Mouse (Mus musculus) liver, embryonic 14.5 days (tissue): ENCODE measurements around the gene Mdm2. TPM values are rescaled to one million over a fixed set of nuclear protein-coding genes. Genes with fewer than 3 reads are reported as not detected.

Source experiments
- ATAC-seq: fragments of 200-750 bp; cut with Nextera tagmentation; 2 replicates; pipeline ENCODE4 v1.8.0; 2017; ENCODE audit warnings: moderate number of reproducible peaks, mild to moderate bottlenecking, moderate library complexity; ENCODE audit not compliant: insufficient read depth
- DNase-seq, 3 experiments: peaks; one replicate each; pipeline ENCODE4 v3.0.0-alpha.2; 2012 to 2013; ENCODE audit warnings: low read depth in 3 of 3, low spot score in 3 of 3
- H3K27ac ChIP-seq: fragments of 300-500 bp; sonication (generic); 2 replicates; pipeline ENCODE4 v1.5.1; 2014; ENCODE audit warnings: moderate library complexity, mild to moderate bottlenecking, control low read depth, inconsistent platforms
- H3K27me3 ChIP-seq: fragments of 300-500 bp; sonication (generic); 2 replicates; pipeline ENCODE4 v1.6.1; 2014; ENCODE audit warnings: mild to moderate bottlenecking, low read length, moderate library complexity; ENCODE audit not compliant: control insufficient read depth, insufficient read depth
- H3K36me3 ChIP-seq: fragments of 300-500 bp; sonication (generic); replicated peaks from 2 replicates; pipeline ENCODE4 v1.6.1; 2014; ENCODE audit warnings: low read depth; ENCODE audit not compliant: control insufficient read depth, insufficient read depth
- H3K4me1 ChIP-seq, 2 experiments: fragments of 200-500 bp in 1 of 2; fragments of 300-500 bp in 1 of 2; sonication (generic) in 1 of 2; replicated peaks; 2 replicates each; pipeline ENCODE4 v1.6.1; 2012 to 2014; ENCODE audit warnings: antibody characterized with exemption in 1 of 2, inconsistent platforms in 1 of 2, low read length in 1 of 2; ENCODE audit not compliant: control insufficient read depth in 2 of 2, insufficient read depth in 2 of 2
- H3K4me2 ChIP-seq: fragments of 300-500 bp; sonication (generic); 2 replicates; pipeline ENCODE4 v1.6.1; 2014; ENCODE audit warnings: low read depth, mild to moderate bottlenecking, control low read depth, moderate library complexity
- H3K4me3 ChIP-seq, 2 experiments: fragments of 200-500 bp in 1 of 2; fragments of 300-500 bp in 1 of 2; sonication (generic) in 1 of 2; 2 replicates each; pipeline ENCODE4 v1.5.1; 2012 to 2014; ENCODE audit warnings: low read depth in 2 of 2, low read length in 2 of 2, mild to moderate bottlenecking in 2 of 2, control low read depth in 1 of 2, inconsistent platforms in 1 of 2, moderate library complexity in 1 of 2; ENCODE audit not compliant: insufficient read depth in 1 of 2
- H3K9ac ChIP-seq: fragments of 300-500 bp; sonication (generic); replicated peaks from 2 replicates; pipeline ENCODE4 v1.6.1; 2014; ENCODE audit warnings: mild to moderate bottlenecking, control low read depth, moderate library complexity
- H3K9me3 ChIP-seq: fragments of 300-500 bp; sonication (generic); 2 replicates; pipeline ENCODE4 v1.6.1; 2016; ENCODE audit warnings: low read length, mixed read lengths; ENCODE audit not compliant: control insufficient read depth
- CTCF ChIP-seq: IDR thresholded peaks from 2 replicates; pipeline ENCODE4 v1.5.1; 2016; ENCODE audit warnings: antibody characterized with exemption, low read depth, control low read depth
- EP300 ChIP-seq: IDR thresholded peaks from 2 replicates; pipeline ENCODE4 v1.6.1; 2016; ENCODE audit warnings: antibody characterized with exemption, low read depth
- WGBS: fragments of 180-500 bp; shearing (Covaris S2); extraction: QIAGEN DNeasy Blood & Tissue Kit; methylation state at CpG from one replicate; pipeline ENCODE4 v1.1.7; 2014; ENCODE audit not compliant: insufficient replicate concordance; 5-methylcytosine and 5-hydroxymethylcytosine counted together
- polyA plus RNA-seq, 2 experiments: library from polyadenylated mRNA; depleted of rRNA in 1 of 2; stranded (reverse) in 1 of 2; unstranded in 1 of 2; fragments of >200 nt; fragmentation: Nextera tagmentation in 1 of 2; extraction: Ambion mirVana in 1 of 2; gene quantifications; 2 replicates each; pipeline versions ENCODE4 v1.2.1 to v1.2.3; 2012 to 2014

Mdm2 gene
- polyA plus RNA-seq, 2 experiments: 12.8 to 20.0 TPM

GRCm38 (mm10) chr10:117713466-117713865 is 2.9 kb upstream of the Mdm2 start:
- no peak overlapping the region for H3K4me3 ChIP-seq
- TF ChIP-seq CTCF: no peak
- no peak for TF ChIP-seq EP300
- no peaks in the 10 kb centered on the region for H3K9me3 ChIP-seq
- peaks cover 0 to 13% of the 10 kb centered on the region in 2 experiments; a peak in 3 of 4 replicates for H3K4me1 ChIP-seq
- H3K9ac ChIP-seq: no peak overlapping the region
- no peaks in the 10 kb centered on the region for H3K27me3 ChIP-seq
- H3K36me3 ChIP-seq: no peaks in the 10 kb centered on the region; the same call in 1 of the 2 replicates
- ATAC-seq (no peak), DNase-seq (no peak)
- 83% methylated on average over 8 of the region's 8 CpGs for WGBS
- H3K4me2 ChIP-seq: no peak overlapping the region
- H3K27ac ChIP-seq: no peak overlapping the region

DNA sequence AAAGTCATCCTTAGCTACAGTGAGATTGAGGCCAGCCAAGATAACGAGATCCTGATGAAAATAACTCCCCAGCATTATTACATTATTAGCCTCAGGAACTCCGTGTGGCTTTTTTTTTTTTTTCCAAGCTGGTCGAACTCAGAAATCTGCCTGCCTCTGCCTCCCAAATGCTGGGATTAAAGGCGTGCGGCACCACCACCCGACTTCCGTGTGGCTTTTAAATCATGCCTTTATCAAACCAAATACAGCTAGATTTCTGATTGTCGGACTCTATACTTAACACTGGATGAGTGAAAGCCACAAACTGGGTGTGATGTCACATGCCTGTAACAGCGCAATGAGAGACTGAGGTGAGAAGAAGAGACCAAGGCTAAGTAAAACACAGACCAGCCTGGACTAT is 2.3 kb upstream of the Mdm2 start:
- WGBS: 81% methylated on average over 9 of the region's 9 CpGs
- Histone ChIP-seq H3K9me3 (no peaks in the 10 kb centered on the region), H3K4me2 (no peak overlapping the region), H3K4me3 (no peak overlapping the region), H3K36me3 (no peaks in the 10 kb centered on the region; the same call in 1 of the 2 replicates), H3K4me1 (peaks cover 0 to 13% of the 10 kb centered on the region in 2 experiments; a peak in 3 of 4 replicates), H3K27ac (no peak overlapping the region), H3K9ac (no peak overlapping the region), H3K27me3 (no peaks in the 10 kb centered on the region)
- ATAC-seq: no peak
- DNase-seq: no peak
- TF ChIP-seq CTCF (no peak), EP300 (no peak)

GRCm38 (mm10) chr10:117712191-117712754 is 1.7 kb upstream of the Mdm2 start:
- Histone ChIP-seq H3K9me3 (no peaks in the 10 kb centered on the region), H3K4me3 (no peak overlapping the region), H3K4me1 (peaks cover 0 to 9% of the 10 kb centered on the region in 2 experiments; a peak in 3 of 4 replicates), H3K4me2 (no peak overlapping the region), H3K36me3 (peaks cover 3% of the 10 kb centered on the region; the same call in 1 of the 2 replicates), H3K9ac (no peak overlapping the region), H3K27me3 (no peaks in the 10 kb centered on the region), H3K27ac (no peak overlapping the region)
- DNase-seq (no peak), ATAC-seq (no peak)
- WGBS: 80% methylated on average over 9 of the region's 9 CpGs
- TF ChIP-seq CTCF (no peak), EP300 (no peak)

DNA sequence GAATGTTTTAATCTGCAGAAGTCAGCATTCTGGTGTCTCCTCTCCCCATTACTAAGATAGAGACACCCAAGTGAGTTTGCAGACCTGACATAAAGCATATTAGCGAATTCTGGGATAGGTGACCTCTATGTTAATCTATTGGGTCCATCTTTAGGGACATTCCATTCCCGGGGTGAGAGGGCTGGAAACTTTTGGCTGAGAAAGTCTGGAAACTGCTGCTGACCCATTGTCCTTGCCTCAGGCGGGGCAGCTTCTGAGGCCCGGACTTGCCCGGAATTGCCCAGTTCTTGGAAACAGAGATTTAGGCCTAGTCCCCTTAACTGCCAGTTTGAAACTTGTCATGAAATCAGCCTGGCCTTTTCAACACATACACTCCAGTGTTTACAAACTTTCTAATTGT is 850 bp upstream of the Mdm2 start:
- no peak for TF ChIP-seq EP300
- no peak for TF ChIP-seq CTCF
- WGBS: 64% methylated on average over 5 of the region's 5 CpGs
- Histone ChIP-seq H3K4me2 (peak overlapping the region; percentile 73), H3K9me3 (no peaks in the 10 kb centered on the region), H3K4me3 (peak overlapping the region in 1 of 2 experiments; percentile 94; a peak in 2 of 4 replicates), H3K27me3 (no peaks in the 10 kb centered on the region), H3K36me3 (peaks cover 11% of the 10 kb centered on the region; the same call in 1 of the 2 replicates), H3K9ac (peak overlapping the region; percentile 71), H3K27ac (no peak overlapping the region), H3K4me1 (peaks cover 0 to 9% of the 10 kb centered on the region in 2 experiments; a peak in 3 of 4 replicates)
- ATAC-seq: no peak
- no peak for DNase-seq

DNA sequence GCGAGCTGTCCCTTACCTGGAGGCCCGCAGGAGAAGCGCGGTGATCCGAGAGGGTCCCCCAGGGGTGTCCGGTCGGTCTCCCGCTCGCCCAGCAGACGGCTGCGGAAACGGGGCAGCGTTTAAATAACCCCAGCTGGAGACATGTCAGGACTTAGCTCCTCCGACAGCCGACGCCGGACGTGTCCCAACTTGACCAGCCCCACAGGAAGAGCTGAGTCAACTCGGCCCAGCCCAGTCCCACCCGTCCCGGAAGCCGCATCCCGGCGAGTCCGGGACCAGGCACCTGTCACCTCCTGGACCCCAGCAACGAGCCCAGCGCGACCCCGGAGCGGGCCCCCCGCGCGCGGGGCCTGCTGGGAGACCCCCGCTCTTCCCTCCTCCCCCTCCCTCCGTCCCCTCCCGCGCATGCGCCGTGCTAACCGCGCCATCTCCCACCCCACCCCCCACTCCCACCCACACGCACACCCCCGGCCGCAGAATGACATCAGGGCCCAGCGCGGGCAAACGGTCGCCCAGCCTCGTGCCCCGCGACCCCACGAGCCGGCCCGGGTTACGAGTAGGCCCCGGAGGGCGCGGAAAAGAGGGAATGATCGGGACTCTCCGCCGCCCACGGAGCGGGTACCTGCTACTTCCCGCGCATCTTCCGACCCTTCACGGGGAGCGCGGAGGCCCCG is 491 bp downstream of the Mdm2 start:
- no peaks in the 10 kb centered on the region for H3K27me3 ChIP-seq
- TF ChIP-seq EP300 (no peak), CTCF (no peak)
- no peaks in the 10 kb centered on the region for H3K9me3 ChIP-seq
- peaks cover 18% of the 10 kb centered on the region for H3K36me3 ChIP-seq
- peak overlapping the region; percentile 97 for H3K9ac ChIP-seq
- WGBS: under 1% methylated on average over 60 of the region's 71 CpGs
- peak; percentile 72 for ATAC-seq
- peaks cover 0 to 9% of the 10 kb centered on the region in 2 experiments; a peak in 3 of 4 replicates for H3K4me1 ChIP-seq
- DNase-seq: peak; percentile 57 to 62 (median 59)
- H3K27ac ChIP-seq: peak overlapping the region; percentile 79
- H3K4me3 ChIP-seq: peak overlapping the region; percentile 76 to 94
- peak overlapping the region; percentile 77 for H3K4me2 ChIP-seq
